Mouse (Mus musculus) ES-E14 (cell line): Measurements from ENCODE around the gene Irak4.

Experiments used
- CHD2 ChIP-seq: IDR thresholded peaks from 2 replicates; pipeline ENCODE4 v1.6.1; 2014; ENCODE audit warnings: mild to moderate bottlenecking, low read depth, low read length, inconsistent platforms
- HCFC1 ChIP-seq: IDR thresholded peaks from 2 replicates; pipeline ENCODE4 v1.6.1; 2012; ENCODE audit warnings: low read length, inconsistent platforms, borderline replicate concordance; ENCODE audit not compliant: insufficient read depth

GRCm38 (mm10) chr15:94601339-94601738, 57.9 kb downstream of the Irak4 start:
- TF ChIP-seq CHD2: no peak
- no peak for TF ChIP-seq HCFC1
